Mouse (Mus musculus) ES-CJ7 (cell line): Measurements from ENCODE around the gene Snx9.

Source experiments
- DNase-seq: peaks from one replicate; pipeline ENCODE4 v3.0.0; 2011; ENCODE audit warnings: low read depth, low spot score

Gene Snx9

DNA sequence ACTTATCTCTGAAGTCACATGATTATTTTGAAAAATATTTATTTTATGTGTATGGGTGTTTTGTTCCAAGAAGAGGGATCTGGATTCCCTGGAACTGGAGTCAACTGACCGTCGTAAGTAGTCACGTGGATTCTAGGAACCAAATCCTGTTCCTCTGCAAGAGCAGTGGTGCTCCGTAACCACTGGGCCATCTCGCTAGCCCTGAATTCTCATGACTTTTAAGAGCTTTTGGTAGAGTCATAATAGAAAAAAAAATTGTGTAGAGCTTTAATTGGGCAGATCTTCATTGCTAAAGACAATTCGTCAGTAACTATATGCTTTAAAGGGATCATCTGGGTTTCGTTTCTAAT is 2.5 kb downstream of the Snx9 start:
- no peak for DNase-seq

DNA sequence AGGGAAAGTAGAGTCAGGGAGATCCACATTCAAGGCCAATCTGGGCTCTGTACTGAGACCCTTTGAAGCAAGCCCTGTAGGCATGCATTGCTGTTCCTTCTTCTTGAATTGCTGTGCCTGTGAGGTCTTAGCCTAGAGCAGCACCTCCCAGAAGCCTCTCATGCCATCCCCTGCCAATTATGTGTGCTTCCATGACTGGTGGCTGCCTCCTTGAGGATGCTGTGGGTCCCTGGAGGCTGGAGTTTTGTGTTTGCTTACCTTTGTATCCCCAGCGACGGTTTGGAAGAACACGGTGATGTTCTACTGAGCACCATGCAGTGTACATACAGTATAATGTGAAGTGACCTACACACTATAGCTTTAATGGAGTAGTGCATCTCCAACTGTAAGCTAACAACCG is 4.2 kb downstream of the Snx9 start:
- DNase-seq: no peak

DNA sequence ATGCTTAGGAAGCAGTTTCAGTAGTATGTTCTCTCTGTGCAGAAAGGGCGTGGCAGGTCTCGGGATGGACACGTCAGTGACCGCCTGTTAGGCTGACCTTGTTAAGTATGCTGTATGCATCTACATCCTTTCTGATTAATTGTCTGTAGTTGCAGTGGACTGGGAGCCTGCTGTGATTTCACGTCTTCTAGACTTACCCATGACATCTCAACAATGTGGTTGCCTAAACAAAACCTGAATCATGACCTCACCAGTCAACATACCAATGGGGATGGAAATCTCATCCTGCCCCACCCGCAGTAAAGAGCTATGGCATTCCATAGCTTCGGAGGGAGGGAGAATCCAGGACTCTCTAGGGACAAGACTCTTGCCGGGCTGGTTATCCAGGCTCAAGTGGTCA is 5.0 kb downstream of the Snx9 start:
- peak; percentile 22 for DNase-seq

DNA sequence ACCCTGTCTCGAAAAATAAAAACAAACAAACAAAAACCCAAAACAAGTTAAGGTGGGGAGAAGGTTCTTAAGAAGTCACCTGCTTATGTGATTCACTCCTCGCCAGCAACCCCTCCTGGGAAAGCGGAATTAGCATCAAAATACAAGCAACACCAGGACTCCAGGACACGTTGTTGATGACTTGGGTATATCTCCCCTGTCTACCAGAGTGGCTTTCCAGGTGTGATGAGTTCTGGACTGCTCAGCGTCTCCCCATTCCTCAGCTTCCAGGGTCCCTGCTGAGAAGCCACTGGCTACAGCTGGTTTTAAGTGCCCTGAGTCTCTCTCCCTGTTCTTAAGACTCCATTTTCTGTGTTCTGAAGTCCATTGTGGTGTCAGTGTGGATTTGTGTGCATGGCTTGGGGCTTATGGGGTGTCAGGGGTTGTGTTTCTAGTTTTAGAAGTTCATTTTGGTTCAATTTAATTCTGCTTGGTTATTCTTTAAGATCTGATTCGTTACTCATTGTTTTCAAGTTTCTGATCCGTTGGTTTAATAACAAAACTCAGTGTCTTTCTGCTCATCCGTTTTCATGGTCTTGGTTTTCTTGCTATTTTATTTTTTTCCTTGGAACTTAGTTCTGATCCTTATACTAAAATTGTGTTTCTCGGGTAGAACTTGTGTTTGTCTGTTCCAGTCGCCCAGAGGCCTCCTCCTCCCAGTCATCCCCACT is 7.7 kb downstream of the Snx9 start:
- peak; percentile 84 for DNase-seq

DNA sequence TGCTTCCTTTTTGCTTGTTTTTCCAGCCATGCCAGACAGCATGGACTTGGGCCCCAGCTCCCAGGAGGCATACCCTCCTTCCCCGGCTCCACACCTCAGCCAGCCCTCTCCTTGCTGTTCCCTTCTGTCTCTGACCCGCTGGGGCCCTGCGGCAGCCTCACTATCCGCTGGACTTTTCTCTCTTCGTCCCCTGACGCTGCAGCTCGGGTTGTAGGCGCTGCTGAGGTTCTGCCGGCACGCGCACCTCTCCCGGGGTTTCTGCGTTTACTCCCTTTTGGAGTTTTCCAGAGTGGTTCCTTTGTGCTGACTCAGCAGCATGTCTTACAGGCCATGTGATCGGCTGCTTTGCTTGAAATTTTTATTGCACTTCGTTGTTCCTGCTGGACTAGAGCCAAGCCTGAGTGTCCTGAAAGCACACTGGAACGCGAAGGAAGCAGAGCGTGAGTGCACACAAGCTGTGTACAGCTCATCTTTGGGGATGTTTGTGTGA is 8.3 kb downstream of the Snx9 start:
- DNase-seq: peak; percentile 44

DNA sequence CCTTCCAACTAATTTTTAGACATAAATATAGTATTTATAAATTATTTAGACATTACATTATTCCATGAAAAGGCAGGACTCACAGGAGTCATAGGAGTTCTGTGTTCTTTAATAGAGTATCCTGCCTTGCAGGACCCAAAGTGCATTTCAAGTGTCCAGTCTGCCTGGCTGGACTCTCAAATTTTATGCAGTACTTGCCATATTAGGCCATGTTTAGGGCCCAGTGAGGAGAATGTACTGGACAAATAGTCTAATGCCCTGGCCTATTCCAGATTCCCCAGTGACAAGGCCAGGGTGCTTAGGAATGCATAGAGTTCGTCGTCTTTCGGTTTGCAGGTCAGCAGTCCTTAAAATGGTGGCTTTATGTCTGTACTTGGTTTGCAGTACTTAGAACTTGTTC is 8.9 kb downstream of the Snx9 start:
- no peak for DNase-seq

DNA sequence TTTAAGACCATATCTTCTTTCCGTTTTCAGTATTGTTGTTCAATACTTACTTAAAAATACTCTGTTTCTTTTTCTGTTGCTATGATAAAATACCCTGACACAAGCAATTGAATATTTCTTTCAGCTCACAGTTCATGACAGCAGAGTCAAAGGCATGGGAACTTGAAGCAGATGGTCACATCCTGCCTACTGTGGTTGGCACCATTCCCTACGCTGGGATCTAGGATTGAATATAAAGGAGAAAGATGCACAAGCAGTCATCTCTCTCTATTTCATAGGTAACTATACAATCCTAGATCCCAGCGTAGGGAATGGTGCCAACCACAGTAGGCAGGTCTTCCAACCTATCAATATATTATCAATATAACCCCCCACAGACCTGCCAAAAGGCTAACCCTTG is 9.3 kb downstream of the Snx9 start:
- DNase-seq: no peak

DNA sequence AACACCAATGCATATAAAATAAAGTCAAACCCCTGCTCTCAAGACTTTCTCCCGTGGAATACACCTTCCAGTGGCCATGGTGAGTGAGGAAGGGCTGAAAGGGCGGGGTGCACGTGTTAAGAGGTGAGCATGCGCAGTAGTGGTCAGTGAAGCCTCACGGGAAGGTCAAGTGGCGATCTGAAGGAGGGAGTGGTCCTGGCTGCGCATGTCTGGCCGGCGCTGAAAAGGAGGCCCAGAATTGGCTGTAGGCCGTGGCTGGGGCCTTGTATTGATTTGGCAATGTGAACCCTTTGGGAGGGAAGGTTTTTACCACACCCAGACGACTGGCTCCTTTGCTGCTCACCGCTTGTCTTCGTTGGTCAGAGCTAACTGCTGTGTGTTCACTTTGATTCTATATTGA is 12.8 kb downstream of the Snx9 start:
- peak; percentile 82 for DNase-seq

DNA sequence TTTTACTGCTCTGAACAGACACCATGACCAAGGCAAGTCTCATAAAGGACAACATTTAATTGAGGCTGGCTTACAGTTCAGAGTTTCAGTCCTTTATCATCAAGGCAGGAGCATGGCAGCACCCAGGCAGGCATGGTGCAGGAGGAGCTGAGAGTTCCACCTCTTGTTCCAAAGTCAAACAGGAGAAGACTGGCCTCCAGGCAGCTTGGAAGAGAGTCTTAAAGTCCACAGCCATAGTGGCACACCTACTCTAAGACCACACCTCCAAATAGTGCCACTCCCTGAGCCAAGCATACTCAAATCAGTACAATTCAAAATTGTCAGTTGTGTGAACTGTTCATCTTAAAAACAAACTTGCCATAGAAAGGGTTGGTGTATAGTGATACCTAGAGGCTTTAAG is 14.4 kb downstream of the Snx9 start:
- DNase-seq: no peak

DNA sequence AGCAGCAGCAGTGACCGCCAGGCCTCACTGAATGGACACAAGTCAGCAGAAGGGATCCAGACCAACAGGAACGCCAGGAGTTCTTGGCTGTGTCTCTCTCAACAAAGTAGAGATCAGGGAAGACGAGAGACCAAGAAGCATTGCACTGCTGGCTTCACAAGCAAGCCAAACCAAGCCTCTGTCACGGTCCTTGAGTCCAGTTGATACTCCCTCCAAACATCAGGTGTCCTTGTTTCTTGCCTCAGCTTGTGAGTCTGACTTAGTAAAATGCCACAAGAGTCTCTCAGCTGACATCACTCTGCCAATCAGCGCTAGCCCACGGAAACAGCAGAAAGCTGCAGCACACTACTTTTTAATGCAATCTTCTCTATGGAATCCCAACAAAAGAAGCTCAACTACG is 15.3 kb downstream of the Snx9 start:
- DNase-seq: no peak

DNA sequence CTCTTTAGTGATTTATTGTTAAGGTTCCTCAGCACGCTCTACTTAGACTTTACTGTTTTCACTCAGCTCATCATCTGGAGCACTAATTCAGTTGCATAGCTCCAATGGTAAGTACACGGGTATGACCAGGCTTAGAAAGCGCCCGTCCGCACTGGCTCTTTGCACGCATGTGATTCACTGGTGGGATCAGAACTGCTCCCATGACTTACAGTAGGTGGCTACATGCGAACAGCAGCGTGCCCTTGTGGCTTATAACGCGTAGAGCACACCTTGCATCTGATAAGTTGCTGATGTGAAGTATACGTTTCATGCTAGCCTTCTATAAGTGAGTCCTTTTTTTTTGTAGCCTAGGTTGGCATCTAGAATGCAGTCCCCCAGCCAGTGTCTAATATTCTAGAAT is 16.1 kb downstream of the Snx9 start:
- DNase-seq: no peak

DNA sequence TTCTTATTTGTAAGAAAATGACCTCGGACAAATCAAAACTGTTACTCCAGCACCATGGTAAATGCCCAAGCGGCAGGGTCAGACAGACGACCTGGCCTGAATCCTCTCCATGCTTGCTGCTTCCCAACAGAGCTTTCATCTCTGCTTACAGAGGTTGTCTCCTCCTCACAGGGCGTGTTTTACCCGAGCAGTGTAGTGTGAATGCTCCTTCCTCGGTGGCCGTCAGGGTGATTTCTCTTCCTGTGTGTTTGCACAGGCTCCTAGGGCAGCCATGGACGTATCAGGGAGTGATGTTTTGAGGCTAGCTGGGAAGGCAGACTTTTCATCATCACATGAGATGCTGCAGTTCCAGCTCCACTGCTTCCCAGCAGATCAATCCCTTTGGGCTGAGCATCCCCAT is 17.1 kb downstream of the Snx9 start:
- DNase-seq: no peak

DNA sequence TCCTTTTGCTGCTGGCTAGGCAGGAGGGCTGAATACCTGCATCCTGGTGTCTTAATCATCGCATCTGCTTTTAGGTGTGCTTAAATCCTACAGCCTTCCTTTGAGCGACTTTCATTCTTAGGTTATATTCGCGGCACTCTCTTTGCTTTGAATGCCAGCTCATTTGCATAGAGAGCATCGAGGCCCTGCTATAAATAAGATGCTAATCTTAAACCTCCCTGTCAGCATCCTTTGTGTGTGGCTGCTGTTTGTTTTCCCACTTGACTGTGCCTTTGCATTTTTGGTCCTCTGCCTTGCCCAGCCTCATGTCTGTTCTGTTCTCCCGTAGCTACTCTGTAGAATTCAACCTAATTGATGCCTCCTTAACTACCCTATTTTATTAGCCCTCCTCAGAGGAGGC is 21.2 kb downstream of the Snx9 start:
- no peak for DNase-seq

DNA sequence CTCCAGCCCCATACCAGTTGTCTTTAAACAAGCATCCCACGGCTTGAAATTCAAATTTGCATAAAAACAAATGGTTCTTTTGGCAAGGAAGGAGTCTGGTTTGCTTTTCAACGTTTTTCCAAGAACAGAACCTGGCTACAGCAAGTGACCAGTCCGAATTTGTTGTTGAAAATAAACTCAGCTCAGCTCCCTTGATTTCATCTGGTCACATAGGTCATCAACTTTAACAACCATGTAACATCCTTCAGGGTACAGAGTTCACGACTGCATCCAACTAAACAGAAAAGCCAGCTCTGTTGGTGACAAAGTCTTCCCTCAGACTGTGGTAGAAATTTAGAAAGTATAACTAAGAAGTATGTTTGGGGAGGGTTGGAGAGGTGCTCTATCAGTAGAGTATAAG is 21.7 kb downstream of the Snx9 start:
- no peak for DNase-seq

DNA sequence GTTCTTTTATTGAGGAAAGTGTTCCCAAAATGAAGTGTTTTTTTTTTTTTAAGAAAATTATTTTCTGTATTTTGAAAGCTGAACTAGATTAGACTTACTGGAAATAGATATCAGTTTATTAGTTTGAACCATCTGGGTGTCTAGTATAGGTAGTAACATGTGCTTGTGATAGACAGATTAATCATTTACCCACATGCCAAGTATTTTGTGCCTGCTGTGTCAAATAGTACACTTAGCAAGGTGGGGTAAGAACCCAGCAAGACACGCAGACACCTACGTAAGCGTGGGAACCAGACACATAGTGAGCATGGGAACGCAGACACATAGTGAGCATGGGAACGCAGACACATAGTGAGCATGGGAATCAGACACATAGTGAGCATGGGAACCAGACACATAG is 22.6 kb downstream of the Snx9 start:
- no peak for DNase-seq

DNA sequence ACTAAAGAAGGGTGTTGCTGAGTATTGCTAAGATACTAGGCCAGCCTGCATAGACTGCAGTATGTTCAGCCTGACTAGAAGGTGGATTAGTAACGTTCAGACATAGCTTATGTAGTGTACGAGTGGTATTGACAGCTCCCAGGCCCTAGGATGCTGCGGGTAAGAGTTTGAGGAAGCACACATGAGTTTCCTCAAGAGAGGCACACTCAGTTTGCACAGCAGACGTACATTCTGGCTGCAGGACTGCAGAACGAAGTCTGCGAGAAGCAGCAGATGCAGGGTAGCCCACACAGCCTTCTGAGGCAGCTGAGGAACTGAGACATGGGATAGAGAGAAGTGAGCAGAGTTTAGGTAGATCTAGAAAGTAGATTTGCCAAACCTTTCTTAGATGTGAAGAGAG is 26.3 kb downstream of the Snx9 start:
- DNase-seq: no peak

DNA sequence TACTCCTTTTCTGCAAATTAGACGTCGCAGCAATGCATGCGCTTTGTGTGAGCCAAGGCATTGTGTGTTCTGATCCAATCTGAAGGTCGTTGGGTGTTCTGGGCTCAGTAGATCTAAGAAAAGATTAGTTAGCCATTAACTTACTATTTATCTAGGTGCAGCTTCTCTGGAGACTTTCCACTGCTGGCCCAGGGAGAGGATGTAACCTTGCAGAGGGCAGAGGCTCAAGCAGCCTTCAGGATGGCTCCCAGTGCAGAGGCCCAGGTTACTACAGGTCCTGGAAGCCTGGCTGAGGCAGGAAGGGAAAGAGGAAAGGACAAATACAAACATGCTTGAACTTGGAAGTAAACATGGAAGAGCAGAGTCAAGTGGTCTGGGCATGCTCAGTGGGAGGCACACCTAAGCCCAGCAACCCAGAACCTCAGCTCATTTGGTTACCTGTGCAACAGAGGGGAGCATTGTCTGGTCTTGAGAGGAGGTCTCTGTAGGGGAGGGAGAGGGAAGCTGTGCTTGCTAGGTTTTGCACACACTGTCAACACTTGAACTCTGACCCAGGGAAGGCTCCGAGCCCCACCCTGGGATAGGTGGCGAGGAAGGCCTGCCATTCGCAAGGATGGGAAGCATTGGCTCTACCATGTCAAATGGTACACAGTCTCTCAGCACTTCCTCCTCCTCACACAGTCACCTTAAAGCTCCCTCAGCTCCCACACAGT is 27.3 kb downstream of the Snx9 start:
- DNase-seq: no peak

DNA sequence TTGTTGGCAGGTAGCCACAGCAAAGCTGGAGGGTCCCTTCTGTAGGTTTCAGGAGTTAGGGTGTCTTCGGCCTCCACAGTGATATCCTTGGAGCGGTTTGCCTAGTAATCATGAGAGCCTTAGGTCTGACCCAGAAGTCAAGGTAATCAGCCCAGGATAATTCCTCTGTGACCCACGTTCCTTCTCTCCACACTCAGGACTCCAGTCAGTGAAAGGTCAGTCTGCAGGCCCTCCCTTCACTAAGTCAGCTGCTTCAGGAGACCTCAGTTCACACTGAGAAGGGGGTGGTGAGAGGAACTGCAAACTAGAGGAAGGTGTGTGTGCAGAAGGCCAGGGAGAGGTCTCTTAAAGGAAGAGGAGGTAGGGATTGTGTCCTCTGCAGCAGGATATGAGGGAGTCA is 28.3 kb downstream of the Snx9 start:
- no peak for DNase-seq

DNA sequence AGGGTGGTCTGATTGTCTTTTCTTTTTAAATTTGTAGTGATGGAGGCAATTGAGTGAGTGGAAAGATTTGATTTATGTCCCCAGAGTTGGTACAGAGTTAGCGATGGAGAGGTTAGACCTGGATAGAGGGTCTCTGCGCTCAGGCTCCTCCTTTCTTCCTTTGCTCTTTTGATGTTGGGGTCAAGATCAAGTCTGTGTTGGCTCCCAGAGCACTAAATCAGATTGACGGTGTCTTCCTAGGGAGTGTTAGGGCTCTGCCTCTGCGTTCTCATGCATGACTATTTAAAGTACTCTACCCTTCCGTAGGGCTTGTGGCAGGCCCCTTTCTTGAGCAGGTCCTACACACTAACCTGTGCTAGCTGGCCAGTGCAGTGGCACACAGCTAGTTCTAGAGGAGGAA is 28.9 kb downstream of the Snx9 start:
- DNase-seq: no peak

DNA sequence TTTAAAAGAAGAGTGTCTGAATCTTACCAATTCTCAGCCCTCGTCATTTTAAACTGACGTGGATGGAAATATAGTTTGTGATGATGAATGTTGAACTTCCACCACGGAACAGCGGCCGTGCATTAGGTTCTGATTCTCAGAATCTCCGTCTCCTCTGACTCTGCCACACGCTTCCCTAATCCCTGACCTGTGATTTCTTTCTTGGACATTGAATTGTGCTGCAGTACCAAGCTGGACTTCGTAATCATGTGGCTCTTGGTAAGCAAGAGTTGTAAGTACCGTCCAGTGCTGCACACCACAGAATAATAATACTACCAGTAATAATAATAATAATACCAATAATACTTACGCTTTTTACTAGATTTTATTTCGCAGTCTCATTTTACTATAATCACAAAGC is 29.6 kb downstream of the Snx9 start:
- DNase-seq: no peak

DNA sequence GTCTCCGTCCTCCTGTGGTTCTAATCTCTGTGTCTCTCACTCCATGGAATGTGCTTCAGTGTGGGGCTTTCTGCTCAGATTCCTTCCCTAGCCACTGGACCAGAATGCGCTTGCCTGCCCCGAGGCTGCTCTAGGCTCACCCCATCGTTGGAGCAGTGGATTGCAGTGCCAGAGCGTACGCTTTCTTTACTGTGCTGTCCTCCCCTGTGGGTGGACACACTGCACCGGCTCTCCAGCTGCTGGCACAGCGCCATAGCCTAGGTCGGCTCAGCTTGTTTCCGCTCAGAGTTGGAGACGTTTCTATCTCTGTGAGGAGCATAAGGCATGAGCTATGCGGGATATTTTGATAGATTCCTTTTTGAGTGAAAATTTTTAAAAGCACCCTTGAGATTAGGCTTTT is 31.4 kb downstream of the Snx9 start:
- peak; percentile 17 for DNase-seq

DNA sequence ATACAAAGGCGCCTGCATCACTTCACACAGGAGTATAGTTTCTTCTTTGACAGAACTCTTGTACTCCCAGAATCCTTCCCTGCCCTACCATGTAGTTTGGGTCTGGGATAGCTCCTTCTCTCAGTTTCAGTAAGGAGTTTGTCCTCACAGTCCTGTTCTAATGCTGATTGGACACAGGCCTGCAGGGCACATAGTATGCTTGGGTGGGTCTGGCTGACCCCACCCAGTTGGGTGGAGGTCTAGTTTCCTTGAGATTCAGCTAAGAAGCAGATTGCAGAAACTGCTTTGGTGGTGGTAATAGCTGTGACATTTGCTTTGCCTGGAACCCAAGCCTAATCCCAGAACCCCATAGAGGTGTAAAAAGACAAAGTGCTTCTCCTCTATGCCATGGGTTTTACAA is 33.4 kb downstream of the Snx9 start:
- peak; percentile 59 for DNase-seq

DNA sequence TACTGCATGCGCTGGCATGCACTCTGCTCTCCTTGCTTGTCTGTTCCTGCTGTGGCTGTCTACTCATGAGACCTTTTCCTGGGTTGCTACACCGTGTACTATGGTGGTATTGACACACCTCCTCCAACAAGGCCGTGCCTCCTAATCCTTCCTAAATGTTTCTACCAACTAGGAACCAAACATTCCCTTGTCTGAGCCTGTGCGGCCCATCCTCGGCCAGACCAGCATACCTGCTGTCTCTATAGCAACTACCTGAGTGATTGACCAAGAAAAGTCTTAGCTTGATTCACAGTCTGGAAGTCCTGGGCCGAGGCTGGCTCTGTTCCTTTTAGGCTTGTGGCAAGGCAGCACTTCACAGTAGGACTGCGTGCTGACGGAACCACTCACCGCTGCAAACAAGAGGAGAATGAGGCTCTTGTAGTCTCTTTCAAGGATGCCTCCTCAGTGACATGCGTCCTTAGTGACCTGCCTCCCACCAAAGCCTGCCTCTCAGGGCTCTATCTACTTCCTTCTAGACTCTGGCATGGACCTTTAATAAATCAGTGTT is 36.6 kb downstream of the Snx9 start:
- DNase-seq: no peak
